Mouse (Mus musculus): Measurements from ENCODE around the gene Stx1b. TPM values are rescaled to one million over a fixed set of nuclear protein-coding genes. Genes with fewer than 3 reads are reported as not detected.
"Not testable (repeated sequence)": the region's sequence is repeated elsewhere in the genome, so short reads cannot be mapped to it uniquely, and the experiment has no call there.

Gene Stx1b
- polyA plus RNA-seq, 1 experiment from 2014 or later, result 9.3 TPM

GRCm38 (mm10) chr7:127785308-127785707 is 39.0 kb downstream of the Stx1b start, which contains the start of gene Gm49388:
TSS of gene Gm49388 (plus strand) at chr7:127785608.
- no peak for DNase-seq (ENCODE audit: low spot score)
- Histone ChIP-seq H3K36me3 (peaks cover 99% of the 10 kb centered on the region), H3K4me3 (no peak within 1 kb of the TSS), H3K27ac (no peak within 1 kb of the TSS), H3K4me1 (no peaks in the 10 kb centered on the region), H3K27me3 (ENCODE audit: low read depth, poor library complexity, severe bottlenecking) (no peaks in the 10 kb centered on the region), H3K9me3 (replicated peaks) (no peaks in the 10 kb centered on the region)
- 93% methylated on average over 7 of the region's 7 CpGs for WGBS

GRCm38 (mm10) chr7:127778350-127778749 is 46.0 kb downstream of the Stx1b start:
- H3K27ac ChIP-seq, result peak overlapping the region; percentile 99
- H3K4me3 ChIP-seq, result peak overlapping the region; percentile 97
- 84% methylated on average over 4 of the region's 4 CpGs for WGBS
- H3K36me3 ChIP-seq, result peaks cover 66% of the 10 kb centered on the region
- peaks cover 20% of the 10 kb centered on the region for H3K4me1 ChIP-seq
- DNase-seq (ENCODE audit: low spot score), result no peak
- H3K9me3 ChIP-seq (replicated peaks), result no peaks in the 10 kb centered on the region
- no peaks in the 10 kb centered on the region for H3K27me3 ChIP-seq (ENCODE audit: low read depth, poor library complexity, severe bottlenecking)

GRCm38 (mm10) chr7:127777474-127778266 is 46.7 kb downstream of the Stx1b start:
- peak overlapping the region; percentile 97 for H3K4me3 ChIP-seq
- peaks cover 60% of the 10 kb centered on the region for H3K36me3 ChIP-seq
- H3K27ac ChIP-seq, result peak overlapping the region; percentile 99
- no peaks in the 10 kb centered on the region for H3K27me3 ChIP-seq (ENCODE audit: low read depth, poor library complexity, severe bottlenecking)
- peaks cover 20% of the 10 kb centered on the region for H3K4me1 ChIP-seq
- DNase-seq (ENCODE audit: low spot score), result peak; percentile 87
- WGBS, result 4% methylated on average over 64 of the region's 66 CpGs
- no peaks in the 10 kb centered on the region for H3K9me3 ChIP-seq (replicated peaks)

DNA sequence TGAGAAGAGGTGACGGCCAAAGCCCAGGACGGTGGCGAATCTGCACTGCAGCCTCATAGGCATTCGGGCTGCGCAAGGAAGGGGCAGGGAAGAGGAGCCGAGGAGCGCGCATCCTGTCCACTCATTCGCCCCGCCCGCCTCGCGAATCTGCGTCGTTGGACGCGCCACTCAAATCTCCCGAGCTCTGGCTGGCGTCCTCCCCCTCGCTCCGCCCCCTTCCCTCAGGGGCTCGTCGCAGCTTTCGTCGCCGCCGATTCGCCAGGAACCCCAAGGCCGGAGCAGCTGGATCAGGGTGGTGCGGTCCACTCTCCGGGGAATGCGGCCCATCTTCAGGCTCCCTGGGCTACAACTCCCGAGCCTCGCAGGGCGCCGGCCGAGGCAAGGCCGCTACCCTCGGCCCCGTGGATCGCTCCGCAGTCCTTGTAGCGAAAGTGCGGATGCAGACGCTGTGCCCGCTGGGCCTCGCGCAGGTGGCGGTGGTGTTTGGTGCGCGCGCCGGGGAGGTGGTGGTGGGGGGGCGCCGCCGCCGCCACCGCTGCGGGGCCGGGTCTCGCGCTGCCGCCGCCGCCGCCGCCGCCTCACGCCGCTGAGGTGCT is 47.4 kb downstream of the Stx1b start:
- H3K27me3 ChIP-seq (ENCODE audit: low read depth, poor library complexity, severe bottlenecking), result no peaks in the 10 kb centered on the region
- DNase-seq (ENCODE audit: low spot score), result peak; percentile 95
- peaks cover 20% of the 10 kb centered on the region for H3K4me1 ChIP-seq
- WGBS, result under 1% methylated on average over 69 of the region's 70 CpGs
- H3K36me3 ChIP-seq, result peaks cover 53% of the 10 kb centered on the region
- peak overlapping the region; percentile 97 for H3K4me3 ChIP-seq
- no peaks in the 10 kb centered on the region for H3K9me3 ChIP-seq (replicated peaks)
- peak overlapping the region; percentile 99 for H3K27ac ChIP-seq

DNA sequence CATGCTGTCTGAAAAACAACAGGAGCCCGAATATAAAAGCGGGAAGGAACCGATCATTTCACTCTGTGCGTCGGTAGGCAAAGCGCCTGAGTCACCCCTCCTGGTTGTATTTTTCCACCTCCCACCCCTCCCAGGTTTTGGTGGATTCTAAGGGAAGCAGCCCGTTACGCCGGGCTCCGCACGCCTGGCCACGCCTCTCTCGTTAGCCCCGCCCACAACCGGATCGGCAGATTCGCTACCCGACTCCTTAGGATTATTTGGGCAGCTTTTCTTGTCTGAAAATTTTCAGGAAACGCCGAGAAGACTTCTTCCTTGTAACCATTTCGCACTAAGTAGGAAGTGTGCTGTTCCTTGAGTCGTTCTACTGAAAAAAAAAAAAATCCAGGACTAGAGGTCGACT is 47.9 kb downstream of the Stx1b start, which contains the start of gene Setd1a:
Setd1a (plus strand) TSS at position 245 of the 400 bp plus-strand sequence.
- WGBS, result under 1% methylated on average over 23 of the region's 23 CpGs
- peaks cover 47% of the 10 kb centered on the region for H3K36me3 ChIP-seq
- peak within 1 kb of the TSS; percentile 97 for H3K4me3 ChIP-seq
- H3K9me3 ChIP-seq (replicated peaks), result no peaks in the 10 kb centered on the region
- no peaks in the 10 kb centered on the region for H3K27me3 ChIP-seq (ENCODE audit: low read depth, poor library complexity, severe bottlenecking)
- peak; percentile 86 for DNase-seq (ENCODE audit: low spot score)
- peak within 1 kb of the TSS; percentile 99 for H3K27ac ChIP-seq
- H3K4me1 ChIP-seq, result peaks cover 20% of the 10 kb centered on the region

GRCm38 (mm10) chr7:127775837-127776236 is 48.5 kb downstream of the Stx1b start:
- peak overlapping the region; percentile 99 for H3K27ac ChIP-seq
- WGBS, result 78% methylated on average over 7 of the region's 7 CpGs
- H3K27me3 ChIP-seq (ENCODE audit: low read depth, poor library complexity, severe bottlenecking); H3K9me3 ChIP-seq (replicated peaks); DNase-seq (ENCODE audit: low spot score): not testable (repeated sequence)
- H3K4me3 ChIP-seq, result peak overlapping the region; percentile 97
- peaks cover 25% of the 10 kb centered on the region for H3K4me1 ChIP-seq
- H3K36me3 ChIP-seq, result peaks cover 41% of the 10 kb centered on the region

DNA sequence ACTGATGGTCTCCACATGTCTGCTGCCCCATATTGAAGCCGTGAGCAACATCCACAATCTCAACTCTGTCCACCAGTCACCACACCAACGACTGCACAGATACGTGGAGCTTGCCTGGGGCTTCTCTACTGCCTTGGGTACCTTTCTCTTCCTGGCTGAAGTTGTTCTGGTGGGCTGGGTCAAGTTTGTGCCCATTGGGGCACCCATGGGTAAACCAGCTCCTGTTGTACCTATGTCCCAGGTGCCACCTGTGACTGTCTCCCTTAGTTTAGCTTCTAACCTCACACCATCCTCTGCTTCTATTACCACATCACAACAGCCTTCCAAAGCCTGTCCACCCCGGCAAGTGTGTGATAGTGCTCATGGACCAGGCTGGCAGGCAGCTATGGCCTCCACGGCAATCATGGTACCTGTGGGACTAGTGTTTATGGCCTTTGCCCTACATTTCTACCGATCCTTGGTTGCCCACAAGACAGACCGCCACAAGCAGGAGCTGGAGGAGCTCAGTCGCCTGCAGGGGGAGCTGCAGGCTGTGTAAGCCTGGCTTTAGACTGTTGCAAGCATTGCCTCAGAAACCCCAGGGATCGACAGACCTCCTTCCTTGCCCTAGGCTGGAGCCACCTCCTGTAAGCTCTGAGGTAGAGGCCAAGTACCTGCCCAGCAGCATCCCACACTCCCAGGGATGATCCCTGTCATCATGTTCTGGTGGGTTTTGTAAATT is 50.5 kb downstream of the Stx1b start:
- peaks cover 21% of the 10 kb centered on the region for H3K36me3 ChIP-seq
- 0 out of 2 replicates have a peak overlapping the region, but pooled peaks have one; percentile 15 for H3K4me3 ChIP-seq
- WGBS, result 45% methylated on average over 9 of the region's 9 CpGs
- H3K27ac ChIP-seq, result peak overlapping the region; percentile 19; the same call in 1 of the 2 replicates
- DNase-seq (ENCODE audit: low spot score), result peak; percentile 68
- H3K4me1 ChIP-seq, result peaks cover 45% of the 10 kb centered on the region
- H3K9me3 ChIP-seq (replicated peaks), result no peaks in the 10 kb centered on the region
- no peaks in the 10 kb centered on the region for H3K27me3 ChIP-seq (ENCODE audit: low read depth, poor library complexity, severe bottlenecking)

DNA sequence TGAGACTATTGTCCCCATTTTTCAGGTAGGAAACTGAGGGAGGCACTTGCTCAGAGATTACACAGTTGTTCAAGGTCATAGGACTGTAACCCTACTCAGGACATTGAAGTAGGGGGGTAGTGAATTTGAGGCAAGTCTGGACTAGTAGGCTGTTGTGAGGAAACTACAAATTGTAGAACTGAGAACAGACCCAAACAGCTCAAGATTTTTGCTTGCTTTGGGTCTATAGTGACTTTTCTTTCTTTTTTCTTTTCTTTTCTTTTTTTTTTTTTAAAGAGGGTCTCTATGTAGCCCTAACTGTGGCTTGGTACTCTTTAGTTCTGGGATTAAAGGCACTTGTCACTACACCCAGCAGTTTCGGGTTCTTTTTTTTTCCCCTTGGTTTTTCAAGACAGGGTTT is 51.8 kb downstream of the Stx1b start:
- Histone ChIP-seq H3K9me3 (replicated peaks) (no peaks in the 10 kb centered on the region), H3K27ac (no peak overlapping the region), H3K4me1 (peaks cover 47% of the 10 kb centered on the region), H3K27me3 (ENCODE audit: low read depth, poor library complexity, severe bottlenecking) (no peaks in the 10 kb centered on the region), H3K36me3 (peaks cover 26% of the 10 kb centered on the region), H3K4me3 (no peak overlapping the region)
- WGBS, result 97% methylated on average over 1 of the region's 1 CpGs
- no peak for DNase-seq (ENCODE audit: low spot score)

DNA sequence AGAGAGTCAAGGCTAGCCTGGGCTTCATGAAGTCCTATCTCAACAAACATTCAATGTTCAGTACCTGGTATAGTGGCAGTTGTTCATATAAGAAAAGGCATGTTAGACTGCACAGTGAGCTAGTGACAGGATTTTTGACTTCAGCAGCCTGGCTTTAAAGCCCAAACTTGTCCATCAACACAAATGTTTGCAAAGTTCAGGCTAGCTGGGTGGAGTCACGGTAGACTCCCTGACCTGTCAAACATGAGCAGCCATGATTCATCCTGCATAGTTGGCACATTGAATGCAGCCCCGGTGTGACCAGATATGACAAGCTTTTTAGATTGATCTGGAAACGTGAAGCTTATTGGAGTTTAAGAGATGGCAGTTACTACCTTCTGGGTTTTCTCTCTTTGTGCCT is 52.3 kb downstream of the Stx1b start:
- Histone ChIP-seq H3K27ac (no peak overlapping the region), H3K4me1 (peaks cover 45% of the 10 kb centered on the region), H3K27me3 (ENCODE audit: low read depth, poor library complexity, severe bottlenecking) (no peaks in the 10 kb centered on the region), H3K4me3 (no peak overlapping the region), H3K36me3 (peaks cover 29% of the 10 kb centered on the region), H3K9me3 (replicated peaks) (no peaks in the 10 kb centered on the region)
- DNase-seq (ENCODE audit: low spot score), result no peak
- WGBS, result 89% methylated on average over 3 of the region's 3 CpGs

DNA sequence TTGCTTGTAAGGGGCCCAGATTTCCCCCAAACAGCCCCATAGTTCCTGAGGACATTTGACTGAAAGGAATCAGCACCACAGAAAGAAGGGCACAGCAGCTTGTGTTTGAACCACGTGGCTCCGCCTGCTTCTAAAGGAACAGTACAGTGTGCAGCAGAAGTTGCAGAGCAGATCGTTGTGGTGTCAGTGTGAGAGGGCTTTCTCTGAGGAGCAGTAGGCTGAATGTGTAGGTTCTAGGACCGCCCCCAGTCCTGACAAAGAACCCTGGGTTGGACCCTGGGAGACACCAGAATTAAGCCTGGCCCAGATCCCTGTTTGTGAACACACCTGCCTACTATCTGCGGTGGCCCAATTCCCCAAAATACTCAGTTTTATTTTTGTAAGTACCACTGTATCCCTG is 53.1 kb downstream of the Stx1b start:
- Histone ChIP-seq H3K27ac (0 out of 2 replicates have a peak overlapping the region, but pooled peaks have one; percentile 95), H3K9me3 (replicated peaks) (no peaks in the 10 kb centered on the region), H3K36me3 (peaks cover 37% of the 10 kb centered on the region), H3K4me3 (peak overlapping the region; percentile 76; the same call in 1 of the 2 replicates), H3K27me3 (ENCODE audit: low read depth, poor library complexity, severe bottlenecking) (no peaks in the 10 kb centered on the region), H3K4me1 (peaks cover 45% of the 10 kb centered on the region)
- 80% methylated on average over 5 of the region's 5 CpGs for WGBS
- DNase-seq (ENCODE audit: low spot score), result no peak

DNA sequence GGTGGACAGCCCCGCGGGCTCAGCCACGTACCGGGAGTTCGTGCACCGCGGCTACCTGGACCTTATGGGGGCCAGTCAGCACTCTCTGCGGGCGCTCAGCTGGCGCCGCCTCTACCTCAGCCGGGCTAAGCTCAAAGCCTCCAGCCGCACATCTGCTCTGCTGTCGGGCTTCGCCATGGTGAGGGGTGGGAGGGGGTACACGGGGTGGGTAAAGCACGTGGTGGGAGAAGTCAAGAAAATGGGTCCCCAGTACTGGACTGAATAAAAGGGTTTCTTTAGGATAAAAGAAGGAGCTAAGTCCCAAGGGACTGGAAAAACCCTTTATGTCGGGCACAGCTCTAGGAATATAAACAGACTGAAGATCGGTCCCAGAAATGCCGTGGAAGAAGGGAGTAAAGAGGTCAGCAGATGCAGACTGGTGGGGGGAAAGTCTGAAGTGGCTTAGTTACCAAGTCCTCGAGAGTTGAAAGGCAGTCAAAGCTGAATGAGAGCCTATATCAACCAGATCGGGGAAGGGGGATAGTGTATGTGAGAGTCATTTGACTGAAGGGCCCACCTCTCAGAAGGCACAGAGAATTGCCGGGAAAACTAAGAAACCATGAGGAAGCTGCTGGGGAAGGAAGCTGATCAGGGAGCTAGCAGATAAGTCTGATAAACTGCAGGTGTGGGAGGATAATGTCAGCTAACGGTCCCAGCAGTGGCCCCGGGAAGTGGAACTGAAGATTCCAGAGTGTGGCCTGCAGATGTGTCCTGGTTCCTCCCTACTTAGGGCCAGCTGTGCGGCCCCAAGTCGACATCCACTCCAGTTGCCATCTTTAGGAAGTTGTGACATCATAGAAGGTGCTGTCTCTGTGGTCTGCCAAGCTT is 54.1 kb downstream of the Stx1b start:
- DNase-seq (ENCODE audit: low spot score), result peak; percentile 53

GRCm38 (mm10) chr7:127769651-127770038 is 54.7 kb downstream of the Stx1b start, which contains the start of gene Orai3:
TSS of gene Orai3 (plus strand) at chr7:127769815.
- WGBS, result under 1% methylated on average over 24 of the region's 24 CpGs

More for the DNA sequence above, 54.1 kb downstream of the Stx1b start:
- Histone ChIP-seq H3K4me3 (peak overlapping the region; percentile 76), H3K36me3 (peaks cover 47% of the 10 kb centered on the region), H3K27ac (peak overlapping the region; percentile 95), H3K27me3 (ENCODE audit: low read depth, poor library complexity, severe bottlenecking) (no peaks in the 10 kb centered on the region), H3K4me1 (peaks cover 45% of the 10 kb centered on the region), H3K9me3 (replicated peaks) (no peaks in the 10 kb centered on the region)
- WGBS, result 5% methylated on average over 27 of the region's 27 CpGs

More at GRCm38 (mm10) chr7:127769651-127770038, 54.7 kb downstream of the Stx1b start, which contains the start of gene Orai3:
- Histone ChIP-seq H3K27me3 (ENCODE audit: low read depth, poor library complexity, severe bottlenecking) (no peaks in the 10 kb centered on the region), H3K4me1 (peaks cover 45% of the 10 kb centered on the region), H3K9me3 (replicated peaks) (no peaks in the 10 kb centered on the region), H3K27ac (peak within 1 kb of the TSS; percentile 95), H3K36me3 (peaks cover 53% of the 10 kb centered on the region), H3K4me3 (peak within 1 kb of the TSS; percentile 76)
- DNase-seq (ENCODE audit: low spot score), result peak; percentile 88

All from limb, embryonic 10.5 days (tissue).